Mouse (Mus musculus): Measurements from ENCODE around the gene Morc3.

Gene Morc3

DNA sequence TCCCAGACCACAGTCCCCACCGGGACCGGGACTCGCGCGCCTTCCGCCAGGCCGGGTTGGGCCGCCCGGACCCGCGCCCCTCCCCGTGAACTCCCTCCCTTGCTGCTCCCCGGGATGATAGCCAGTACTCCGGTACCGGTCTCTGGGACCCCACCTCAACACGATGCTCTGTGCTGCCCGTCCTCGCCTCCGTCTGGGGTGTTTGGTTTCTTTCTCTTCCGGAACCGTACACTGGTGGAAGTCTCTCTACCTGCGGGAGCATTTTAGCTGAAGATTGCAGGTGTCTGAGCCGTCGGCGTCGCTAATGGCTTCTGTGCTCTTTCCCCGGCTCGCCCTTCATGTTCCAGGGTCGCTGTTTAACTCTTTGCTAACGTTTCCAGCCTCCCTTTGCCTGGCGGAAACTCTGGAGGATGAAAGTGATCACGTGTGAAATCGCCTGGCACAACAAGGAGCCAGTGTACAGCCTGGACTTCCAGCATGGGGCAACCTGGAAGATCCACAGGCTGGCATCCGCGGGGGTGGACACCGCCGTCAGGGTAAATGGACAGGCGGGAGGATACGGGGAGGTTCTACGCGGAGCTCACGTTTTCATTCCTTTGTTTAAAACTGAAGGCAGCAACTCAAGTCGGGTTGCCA lies 52.3 kb downstream of the Morc3 start:
- DNase-seq (ENCODE audit: low spot score in 2 of 2) = no peak

DNA sequence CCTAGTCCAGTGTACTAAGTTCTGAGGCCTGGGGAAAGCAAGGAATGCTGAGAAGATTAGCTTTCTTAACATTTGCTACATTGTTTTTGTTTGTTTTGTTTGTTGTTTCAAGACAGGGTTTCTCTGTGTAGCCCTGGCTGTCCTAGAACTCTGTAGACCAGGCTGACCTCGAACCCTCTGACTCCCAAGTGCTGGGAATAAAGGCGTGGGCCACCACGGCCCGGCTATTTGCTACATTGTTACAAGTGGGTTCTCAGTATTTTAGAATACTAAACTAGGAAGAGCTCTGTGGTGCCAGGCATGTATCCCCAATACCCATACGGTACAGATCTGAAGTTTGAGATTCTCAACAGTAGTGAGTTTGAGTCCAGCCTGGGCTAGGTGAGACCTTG lies 52.8 kb downstream of the Morc3 start:
- no peak for DNase-seq (ENCODE audit: low spot score in 2 of 2)

DNA sequence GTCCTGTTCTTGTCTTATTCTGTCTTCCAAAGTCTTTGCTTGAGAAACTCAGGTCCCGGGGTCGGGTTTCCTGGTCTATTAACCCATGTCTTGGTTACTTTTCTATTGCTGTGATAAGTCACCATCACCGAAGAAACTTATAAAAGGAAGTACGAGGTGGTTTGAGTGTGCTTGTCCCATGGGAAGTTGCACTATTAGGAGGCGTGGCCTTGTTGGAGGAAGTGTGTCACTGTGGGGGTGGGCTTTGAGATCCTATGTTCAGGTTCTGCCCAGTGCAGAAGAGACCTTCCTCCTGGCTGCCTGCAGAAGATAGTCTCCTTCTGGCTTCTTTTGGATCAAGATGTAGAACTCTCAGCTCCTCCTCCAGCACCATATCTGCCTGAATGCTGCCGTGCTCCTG lies 56.6 kb downstream of the Morc3 start:
- DNase-seq (ENCODE audit: low spot score in 2 of 2) = no peak

DNA sequence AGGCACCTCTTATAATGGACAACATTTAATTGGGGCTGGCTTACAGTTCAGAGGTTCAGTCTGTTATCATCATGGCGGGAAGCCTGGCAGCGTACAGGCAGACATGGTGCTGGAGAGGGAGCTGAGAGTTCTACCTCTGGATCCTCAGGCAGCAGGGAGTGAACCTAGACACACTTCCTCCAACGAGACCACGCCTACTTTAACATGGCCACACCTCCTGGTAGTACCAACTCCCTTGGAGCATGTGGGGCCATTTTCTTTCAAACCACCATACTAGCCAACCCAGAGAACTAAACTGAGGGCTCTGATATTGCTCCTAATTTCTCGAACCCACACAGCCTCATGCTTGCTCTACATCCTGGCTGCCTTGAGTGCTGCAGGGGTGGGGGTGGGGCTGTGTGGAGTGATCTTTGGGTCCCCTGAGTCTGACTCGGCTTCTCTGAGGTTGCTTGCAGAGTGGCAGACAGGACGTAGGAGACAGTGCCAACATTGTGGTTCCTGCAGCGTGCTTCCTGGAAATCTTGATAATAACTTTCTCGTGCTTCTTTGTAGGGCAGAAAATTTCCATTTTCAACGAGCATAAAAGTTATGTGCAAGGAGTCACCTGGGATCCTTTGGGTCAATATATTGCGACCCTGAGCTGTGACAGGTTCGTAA lies 59.2 kb downstream of the Morc3 start:
- no peak for DNase-seq (ENCODE audit: low spot score in 2 of 2)

DNA sequence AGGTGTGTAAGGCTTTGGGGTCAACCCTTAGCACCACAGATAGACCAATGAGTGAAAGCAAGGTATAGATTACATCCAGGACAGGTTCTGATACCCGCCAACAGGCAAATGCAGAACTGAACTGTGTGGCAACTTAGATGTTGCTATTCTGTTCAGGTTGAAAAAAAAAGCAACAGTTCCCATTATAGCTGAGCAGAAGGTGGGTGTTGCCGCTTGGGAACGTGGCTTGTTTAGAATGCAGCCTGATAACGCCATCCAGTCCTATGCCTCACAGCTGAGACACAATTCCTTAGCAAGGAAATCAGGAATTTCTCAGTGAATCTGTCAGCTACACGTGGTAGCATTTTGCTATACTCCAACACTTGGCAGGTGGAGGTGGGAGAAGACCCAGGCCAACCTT lies 61.4 kb downstream of the Morc3 start:
- DNase-seq (ENCODE audit: low spot score in 2 of 2) = no peak

DNA sequence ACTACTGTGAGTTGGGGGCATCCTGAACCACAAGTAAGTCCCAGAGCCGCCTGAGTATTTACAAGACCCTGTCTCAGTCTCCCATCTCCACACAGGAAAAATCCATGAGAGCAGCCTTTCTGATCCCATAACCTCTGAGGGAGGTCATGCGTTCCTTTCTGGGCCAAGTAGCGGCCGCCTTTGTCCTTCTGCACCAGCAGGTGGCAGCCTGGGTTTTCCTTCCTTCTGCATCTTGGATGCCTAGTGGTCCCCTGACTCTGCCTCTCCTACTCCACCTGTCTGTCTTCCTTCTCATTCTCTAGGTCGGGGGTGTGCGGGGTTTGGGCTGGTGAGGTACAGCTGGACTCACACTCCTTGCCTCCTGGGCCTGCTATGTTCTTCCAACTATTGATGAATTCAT lies 71.1 kb downstream of the Morc3 start:
- DNase-seq (ENCODE audit: low spot score in 2 of 2) = no peak

DNA sequence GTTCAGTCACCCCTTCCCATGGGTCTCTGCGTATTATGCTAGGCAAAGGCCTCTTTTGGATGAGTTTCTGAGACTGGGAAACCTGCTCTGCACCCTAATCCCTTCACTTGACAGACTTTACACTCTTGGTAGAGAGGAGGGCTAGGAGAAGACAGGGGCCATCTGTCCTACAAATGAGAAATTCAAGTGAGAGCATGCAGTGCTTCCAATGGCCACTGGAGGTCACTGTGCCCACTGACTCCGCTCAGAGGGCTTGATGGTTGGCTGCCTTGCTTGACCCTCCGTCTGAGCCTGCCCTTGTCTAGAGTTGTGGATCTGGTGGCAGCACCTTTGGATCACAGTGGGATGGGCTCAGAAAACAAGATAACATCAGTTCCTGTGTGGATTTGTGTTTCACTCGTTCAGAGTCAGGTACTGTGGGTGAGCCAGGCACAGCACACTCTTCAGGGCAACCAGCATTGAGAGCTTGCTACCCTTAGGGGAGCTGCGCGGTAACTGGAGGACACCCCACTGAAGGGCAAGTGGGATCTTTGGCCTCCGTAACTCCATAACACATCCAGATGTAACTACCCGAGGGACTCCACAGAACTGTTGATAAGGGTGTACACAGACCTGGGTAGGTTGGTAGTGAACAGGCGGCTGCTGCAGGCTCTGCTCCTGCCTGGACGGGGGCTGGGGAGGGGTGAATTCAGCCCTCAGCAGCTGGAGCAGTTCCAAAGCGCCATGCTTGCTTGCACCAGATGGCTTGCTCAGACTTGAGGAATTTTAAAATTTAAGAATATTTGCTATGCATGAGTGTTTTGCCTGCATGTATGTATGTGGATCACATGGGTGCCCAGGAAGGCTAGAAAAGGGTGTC lies 74.5 kb downstream of the Morc3 start:
- peak; percentile 53 to 66 for DNase-seq (ENCODE audit: low spot score in 2 of 2)

DNA sequence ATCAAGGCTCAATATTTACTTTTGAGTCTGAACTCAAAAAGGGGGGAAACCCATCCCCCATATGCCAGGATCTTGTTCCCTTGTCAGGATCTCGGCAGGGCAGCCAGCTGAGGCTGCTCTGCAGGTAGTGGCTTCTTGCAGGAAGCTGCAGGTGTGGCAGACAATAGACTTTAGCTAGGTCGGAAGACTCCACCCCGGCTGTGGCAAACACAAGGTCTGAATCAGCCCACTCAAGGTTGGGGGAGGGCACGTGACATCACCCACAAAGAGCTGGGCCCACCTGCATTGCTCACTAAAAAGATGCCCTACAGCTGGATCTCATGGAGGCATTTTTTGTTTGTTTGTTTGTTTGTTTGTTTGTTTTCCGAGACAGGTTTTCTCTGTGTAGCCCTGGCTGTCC lies 75.8 kb downstream of the Morc3 start:
- DNase-seq (ENCODE audit: low spot score in 2 of 2) = no peak

DNA sequence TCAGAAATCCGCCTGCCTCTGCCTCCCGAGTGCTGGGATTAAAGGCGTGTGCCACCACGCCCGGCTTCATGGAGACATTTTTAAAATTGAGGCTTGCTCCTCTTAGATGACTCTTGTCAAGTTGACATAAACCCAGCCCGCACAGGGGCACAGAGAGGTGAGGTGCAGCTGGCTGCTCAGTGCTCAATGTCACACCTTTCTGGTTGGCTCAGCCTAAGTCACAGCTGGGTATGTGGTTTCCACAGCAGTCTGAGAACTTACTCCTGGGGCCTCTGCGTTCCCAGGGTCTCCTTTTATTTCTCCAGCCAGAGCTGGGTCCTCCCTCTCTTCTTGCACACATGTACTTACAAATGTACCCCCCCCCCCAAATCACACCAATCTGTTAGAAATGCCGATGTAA lies 76.3 kb downstream of the Morc3 start:
- DNase-seq (ENCODE audit: low spot score in 2 of 2) = no peak

DNA sequence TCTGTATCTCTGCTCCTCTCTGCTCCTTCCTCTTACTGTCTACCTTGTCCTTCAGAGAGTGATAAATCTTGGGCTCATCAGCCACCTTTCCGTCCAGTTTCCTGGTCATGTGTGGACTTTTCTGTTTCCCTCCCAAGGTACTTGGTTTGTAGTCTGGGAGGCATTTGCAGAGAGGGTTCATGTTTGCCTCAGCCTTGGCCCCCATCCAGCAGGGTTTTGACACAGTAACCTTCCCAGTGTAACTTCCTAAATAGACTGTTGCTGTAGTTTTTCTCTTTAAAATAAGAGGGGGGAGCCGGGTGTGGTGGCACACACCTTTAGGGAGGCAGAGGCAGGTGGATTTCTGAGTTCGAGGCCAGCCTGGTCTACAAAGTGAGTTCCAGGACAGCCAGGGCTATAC lies 78.0 kb downstream of the Morc3 start:
- no peak for DNase-seq (ENCODE audit: low spot score in 2 of 2)

DNA sequence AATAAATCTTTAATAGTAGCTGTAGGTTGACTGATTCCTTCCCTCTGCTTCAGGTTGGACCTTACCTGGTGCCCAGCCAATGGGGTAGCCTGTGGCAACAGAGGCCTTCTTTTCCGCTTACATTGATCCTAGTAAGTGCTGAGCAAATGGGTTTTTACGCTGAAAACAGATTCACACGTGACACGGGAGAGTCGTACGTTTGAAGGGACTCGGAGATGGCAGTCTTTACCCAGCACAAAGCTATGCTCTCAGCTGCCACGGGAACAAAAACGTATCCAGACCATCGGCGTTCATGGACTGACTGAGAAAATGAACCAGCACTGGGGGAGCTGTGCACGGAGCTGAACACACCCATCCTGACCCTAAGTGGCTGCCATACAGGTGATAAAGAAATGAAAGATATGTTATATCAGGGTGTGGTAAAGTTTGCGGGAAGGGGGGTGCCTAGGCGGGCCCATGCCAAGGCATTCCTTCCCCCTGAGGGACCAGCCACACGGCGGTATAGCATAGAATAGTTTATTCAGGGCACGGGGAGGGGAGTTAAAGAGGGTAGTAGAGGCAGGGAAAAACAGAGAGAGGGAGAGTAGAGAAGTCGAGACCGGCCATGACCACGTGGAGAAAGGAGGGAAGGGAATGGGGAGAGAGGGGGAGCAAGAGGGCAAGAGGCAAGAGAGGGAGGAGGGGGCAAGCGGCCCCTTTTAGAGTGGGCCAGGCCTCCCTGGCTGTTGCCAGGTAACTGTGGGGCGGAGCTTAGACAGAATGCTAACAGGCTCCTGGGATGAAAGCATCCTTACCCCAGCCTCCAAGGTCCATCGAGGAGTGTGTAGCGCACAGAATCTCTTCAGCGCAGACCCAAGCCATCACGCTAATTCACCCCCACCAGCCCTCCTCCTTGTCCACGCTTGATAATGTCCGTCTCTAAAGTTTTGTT lies 79.1 kb downstream of the Morc3 start:
- DNase-seq (ENCODE audit: low spot score in 2 of 2) = no peak

DNA sequence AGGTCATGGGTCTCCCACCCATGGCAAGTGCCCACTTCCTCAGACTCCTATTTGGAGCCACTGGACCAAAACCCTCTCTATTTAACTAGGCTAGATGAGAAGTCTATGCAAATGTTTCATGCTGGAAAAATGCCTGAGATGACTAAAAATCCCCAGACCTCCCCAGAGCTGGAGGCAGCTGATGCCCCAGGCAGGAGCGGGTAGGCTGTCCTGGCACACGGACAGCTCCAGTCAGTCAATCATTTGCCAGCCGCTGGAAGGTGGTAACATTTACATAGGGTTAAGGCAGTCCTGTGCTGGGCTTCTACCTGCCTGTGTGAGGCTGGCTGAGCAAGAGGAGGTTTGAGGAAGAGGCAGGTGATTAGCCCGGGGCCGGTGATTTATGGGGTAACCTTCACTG lies 80.2 kb downstream of the Morc3 start:
- no peak for DNase-seq (ENCODE audit: low spot score in 2 of 2)

DNA sequence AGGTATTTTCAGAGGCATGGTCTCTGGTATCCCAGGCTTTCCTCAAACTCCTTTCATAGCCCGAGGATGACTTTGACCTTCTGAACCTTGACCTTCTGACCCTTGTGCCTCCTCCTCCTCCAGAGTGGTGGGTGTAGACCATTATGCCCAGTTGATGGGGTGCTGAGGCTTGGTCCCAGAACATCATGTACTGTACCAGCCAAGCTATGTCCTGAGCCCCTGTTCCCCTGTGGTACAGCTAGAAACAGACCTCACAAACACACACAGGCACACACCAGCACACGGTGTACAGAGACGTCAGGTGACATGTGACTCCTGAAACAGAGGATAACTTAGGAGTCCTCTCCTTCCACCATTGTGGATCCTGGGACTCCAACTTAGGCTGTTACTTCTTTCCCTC lies 80.9 kb downstream of the Morc3 start:
- no peak for DNase-seq (ENCODE audit: low spot score in 2 of 2)

DNA sequence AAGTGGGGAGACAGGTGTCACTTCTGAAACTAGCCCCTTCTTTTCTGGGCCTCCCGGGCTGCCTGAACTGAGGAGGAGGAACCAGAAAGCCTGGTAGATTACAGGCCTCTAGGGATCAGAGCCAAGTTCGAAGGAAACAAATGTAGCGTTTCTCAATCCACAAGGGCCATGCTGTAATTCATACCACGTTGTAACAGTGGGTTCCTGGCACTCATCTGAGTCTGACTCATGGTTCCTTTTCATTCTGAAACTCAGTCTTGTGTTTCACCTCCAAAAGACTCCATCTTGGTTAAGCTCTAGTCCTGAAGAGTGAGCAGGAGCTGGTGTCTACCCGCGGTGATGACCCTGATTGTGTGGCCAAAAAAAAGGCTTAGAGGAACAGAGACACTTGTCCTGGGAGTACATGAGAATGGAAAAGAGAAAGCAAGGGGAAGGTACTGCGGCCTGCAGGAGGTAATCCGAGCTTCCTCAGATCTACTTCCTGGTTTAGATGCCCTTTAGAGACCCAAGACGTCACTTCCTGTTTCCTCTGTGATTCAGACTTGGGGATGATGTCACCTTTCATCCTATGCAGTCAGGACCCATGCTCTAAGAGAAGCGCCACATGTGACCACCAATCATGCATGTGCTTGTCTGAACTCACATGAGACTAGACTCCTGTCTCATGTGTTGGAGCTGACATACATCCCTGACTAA lies 82.1 kb downstream of the Morc3 start:
- DNase-seq (ENCODE audit: low spot score in 2 of 2) = no peak

DNA sequence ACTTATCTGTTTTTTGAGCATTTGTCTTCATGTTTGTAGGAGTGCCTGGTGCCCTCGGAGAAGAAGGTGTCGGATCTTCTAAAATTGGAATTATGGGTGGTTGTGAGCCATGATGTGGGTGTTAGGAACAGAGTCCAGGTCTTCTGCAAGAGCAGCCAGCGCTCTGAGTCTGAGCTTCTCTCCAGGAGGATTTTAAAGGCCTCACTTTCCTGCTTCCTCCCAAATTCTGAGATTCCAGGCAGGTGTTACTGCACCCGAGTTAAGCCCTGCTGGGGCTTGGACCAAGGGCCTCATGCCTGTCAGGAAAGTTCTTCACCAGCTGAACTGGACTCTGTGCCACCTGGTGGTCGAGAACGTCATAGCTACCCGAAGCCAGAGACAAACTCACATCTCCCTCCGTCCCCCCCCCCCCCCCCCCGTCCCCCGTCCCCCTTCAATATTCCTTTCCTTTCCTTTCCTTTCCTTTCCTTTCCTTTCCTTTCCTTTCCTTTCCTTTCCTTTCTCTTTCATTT lies 83.5 kb downstream of the Morc3 start:
- DNase-seq (ENCODE audit: low spot score in 2 of 2) = peak in 1 of 2 experiments; percentile 23

DNA sequence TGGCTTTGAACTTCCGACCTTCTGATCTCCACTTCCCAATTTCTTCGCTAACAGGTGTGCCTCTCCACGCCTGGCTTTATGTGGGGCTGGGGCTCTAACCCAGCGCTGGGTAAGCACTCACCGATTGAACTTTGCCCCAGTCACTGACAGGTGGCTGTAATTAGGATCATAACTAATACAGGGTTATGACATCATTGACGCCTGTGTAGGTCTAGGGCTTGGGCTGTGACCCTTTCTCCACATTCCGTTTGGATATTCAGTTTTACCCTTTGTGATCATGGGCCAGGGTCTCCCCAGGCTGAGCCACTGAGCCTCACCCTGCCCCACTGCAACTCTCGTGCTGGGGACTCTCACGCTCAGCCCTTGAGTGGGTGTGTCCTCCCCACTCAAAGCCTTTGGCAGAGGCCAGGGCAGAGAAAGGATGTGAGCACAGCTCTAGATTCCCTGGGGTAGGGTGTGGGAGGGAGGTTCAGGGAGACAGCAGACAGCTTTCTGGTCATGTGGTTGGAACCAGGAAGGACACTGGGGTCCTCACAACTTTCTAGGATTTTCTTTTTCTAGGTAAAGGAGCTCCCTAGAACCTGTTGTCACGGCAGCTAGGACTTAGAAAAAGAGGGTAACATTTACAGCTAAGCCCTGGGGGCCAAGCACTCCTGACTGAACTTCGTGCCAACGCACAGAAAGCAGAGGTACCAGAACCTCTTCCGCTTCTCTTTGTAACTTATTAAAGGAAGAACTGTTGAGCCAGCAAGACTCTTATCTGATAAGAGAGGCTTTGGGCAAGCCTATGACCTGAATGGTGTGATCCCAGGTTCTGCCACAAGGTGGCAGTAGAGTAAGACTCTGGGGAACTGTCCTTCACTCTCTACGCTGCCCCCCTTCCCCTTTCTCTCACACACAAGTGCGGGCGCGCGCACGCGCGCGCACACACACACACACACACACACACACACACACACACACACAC lies 86.1 kb downstream of the Morc3 start:
- DNase-seq (ENCODE audit: low spot score in 2 of 2) = peak; percentile 78 to 81

DNA sequence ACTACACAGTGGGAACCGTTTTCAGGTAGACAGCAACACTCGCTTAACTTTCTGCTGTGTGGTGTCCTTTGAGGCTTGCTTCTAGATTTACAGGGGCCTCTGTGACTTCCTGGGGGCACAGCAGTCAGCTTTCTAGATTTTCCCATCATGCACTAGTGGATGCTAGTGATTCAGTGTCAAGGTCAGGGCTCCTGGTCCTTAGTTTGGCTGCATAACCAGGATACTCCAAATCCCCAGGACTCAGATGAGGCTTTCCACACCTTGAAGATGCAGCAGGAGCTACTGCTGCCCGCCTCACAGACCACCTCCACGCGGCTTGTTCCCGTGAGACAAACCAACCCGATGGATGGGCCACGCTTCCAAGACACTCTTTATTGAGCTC lies 86.7 kb downstream of the Morc3 start:
- DNase-seq (ENCODE audit: low spot score in 2 of 2) = no peak

DNA sequence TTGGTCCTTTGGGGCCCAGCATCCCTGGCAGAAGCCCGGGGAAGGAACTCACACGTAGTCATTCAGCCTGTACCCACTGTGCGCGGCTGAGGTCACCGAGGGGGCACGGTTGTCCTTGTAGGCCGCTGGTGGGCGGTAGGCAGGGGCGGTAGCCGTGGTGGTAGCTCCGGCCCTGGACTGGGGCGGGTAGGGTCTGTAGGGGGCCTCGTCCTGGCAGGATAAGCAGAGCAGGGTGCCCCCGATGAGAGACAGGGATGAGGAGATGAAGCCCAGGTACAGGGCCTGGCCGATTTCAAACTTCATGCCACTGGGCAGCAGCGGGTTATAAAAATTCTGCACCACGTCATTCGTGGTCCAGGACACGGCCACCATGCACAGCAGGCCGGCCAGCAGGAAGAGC lies 87.3 kb downstream of the Morc3 start:
- DNase-seq (ENCODE audit: low spot score in 2 of 2) = no peak

DNA sequence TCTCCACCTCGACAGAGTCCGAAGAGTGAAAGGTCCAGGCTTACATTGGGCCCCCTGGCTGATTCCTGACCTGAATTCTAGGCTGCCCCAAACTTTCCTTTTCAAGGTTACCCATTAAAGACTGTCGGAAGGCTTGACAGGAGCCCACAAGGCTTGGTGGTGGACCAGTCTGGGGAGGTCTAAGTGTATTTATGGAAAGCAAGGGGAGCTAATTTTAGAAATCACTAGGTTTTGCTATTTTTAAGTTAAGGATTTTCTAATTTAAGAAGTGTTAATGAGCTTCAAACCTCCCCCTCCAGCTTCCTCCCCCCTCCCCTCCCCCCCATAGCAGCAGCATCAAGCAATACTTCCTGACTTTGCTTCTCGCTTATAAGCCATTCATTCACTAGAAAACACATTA lies 88.8 kb downstream of the Morc3 start:
- DNase-seq (ENCODE audit: low spot score in 2 of 2) = no peak

DNA sequence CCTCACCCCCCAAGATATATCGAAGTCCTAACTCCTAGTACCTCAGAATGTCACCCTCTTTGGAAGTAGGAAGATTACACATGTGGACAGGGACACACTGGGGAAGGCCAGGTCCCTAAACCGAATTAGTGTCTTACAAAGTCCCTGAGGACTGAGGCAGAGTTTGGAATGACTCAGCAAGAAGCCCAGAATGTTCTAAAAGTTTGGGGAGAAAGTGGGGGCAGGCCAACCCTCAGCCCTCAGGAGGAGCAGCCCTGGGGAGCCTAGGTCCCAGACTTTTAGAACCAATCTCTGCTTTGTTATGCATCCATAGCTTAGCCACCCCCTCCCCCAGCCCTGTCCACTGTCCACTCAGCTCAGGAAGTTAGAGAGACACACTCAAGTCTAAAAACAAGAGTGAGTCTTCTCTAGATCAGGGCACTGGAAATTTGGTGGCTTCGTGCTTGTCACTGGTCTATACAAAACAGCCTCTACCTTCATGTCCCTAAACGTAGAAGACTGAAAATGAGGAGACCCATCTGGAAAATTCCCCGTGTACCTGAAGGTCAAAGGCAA lies 91.0 kb downstream of the Morc3 start:
- DNase-seq (ENCODE audit: low spot score in 2 of 2) = no peak

All from frontal cortex, postnatal 25 days (tissue).